Comparison of ENCODE assay signal across 21 mouse cellular contexts in the genomic region with DNA sequence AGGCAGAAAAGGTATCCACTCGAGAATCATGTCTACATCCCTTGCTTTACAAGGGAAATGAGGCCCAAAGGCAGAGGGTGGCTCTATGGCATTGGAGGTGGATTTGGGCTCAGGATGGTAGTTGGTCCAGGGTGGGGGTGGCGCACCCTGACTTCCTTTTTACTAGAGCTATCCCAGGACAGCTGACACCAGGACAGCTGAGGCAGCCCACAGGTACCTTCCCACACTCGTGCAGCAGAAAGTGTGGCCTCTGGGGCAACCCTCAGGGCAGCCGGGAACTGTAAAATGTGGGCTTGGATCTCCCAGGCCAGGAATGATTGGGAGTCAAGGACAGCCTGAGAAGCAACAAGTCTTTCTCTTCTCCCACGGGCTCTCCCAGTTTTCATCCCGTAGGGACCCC. TPM values are rescaled to one million over a fixed set of nuclear protein-coding genes. Genes with fewer than 3 reads are reported as not detected.
DNase-seq lines count a peak whose midpoint lies in the region; ATAC-seq lines count a peak whose summit lies in the region.
"Had no signal": no experiment of that assay in that cellular context is flagged by ENCODE, and none has a peak within 500 bp of the region (broad histone marks: within the 10 kb centered on the region; RNA-seq: fewer than 3 reads in every experiment).

No protein-coding gene starts in this region.

- H3K36me3 ChIP-seq in embryonic facial prominence, embryonic 13.5 days, result peaks cover 19% of the 10 kb centered on the region
- H3K36me3 ChIP-seq in embryonic facial prominence, embryonic 10.5 days (replicated peaks), result peaks cover 60% of the 10 kb centered on the region
- peaks cover 26% of the 10 kb centered on the region for H3K36me3 ChIP-seq in liver, embryonic 11.5 days (ENCODE audit: control insufficient read depth, insufficient read depth, low read length)
- peaks cover 46% of the 10 kb centered on the region for H3K36me3 ChIP-seq in liver, embryonic 13.5 days
- H3K36me3 ChIP-seq in stomach, embryonic 16.5 days (ENCODE audit: control insufficient read depth, insufficient read depth, low read length), result peaks cover 13% of the 10 kb centered on the region

- peaks cover 18% of the 10 kb centered on the region for H3K4me1 ChIP-seq in embryonic facial prominence, embryonic 13.5 days
- peaks cover 28% of the 10 kb centered on the region for H3K4me1 ChIP-seq in embryonic facial prominence, embryonic 10.5 days
- peaks cover 40% of the 10 kb centered on the region for H3K4me1 ChIP-seq in liver, embryonic 11.5 days (replicated peaks; ENCODE audit: control insufficient read depth, insufficient read depth, low read length)
- H3K4me1 ChIP-seq in liver, embryonic 13.5 days (replicated peaks), result peaks cover 62% of the 10 kb centered on the region
- peaks cover 31% of the 10 kb centered on the region for H3K4me1 ChIP-seq in stomach, embryonic 16.5 days (ENCODE audit: control insufficient read depth, insufficient read depth, low read length)

- H3K9ac ChIP-seq in embryonic facial prominence, embryonic 13.5 days, result peak overlapping the region; percentile 6; the same call in 1 of the 2 replicates
- H3K9ac ChIP-seq in liver, embryonic 11.5 days (ENCODE audit: low read depth, low read length), result peak overlapping the region; percentile 92
- H3K9ac ChIP-seq in liver, embryonic 13.5 days, result peak overlapping the region; percentile 94
- peak overlapping the region; percentile 63 for H3K9ac ChIP-seq in stomach, embryonic 16.5 days (ENCODE audit: low read length)
- H3K9ac ChIP-seq: forebrain, postnatal 0 days; hindbrain, embryonic 12.5 days; lung, embryonic 15.5 days had no signal

- H3K27me3 ChIP-seq in embryonic facial prominence, embryonic 13.5 days, result no peaks in the 10 kb centered on the region
- H3K27me3 ChIP-seq in embryonic facial prominence, embryonic 10.5 days (replicated peaks; ENCODE audit: low read depth, poor library complexity, severe bottlenecking), result no peaks in the 10 kb centered on the region
- no peaks in the 10 kb centered on the region for H3K27me3 ChIP-seq in liver, embryonic 11.5 days (replicated peaks; ENCODE audit: control insufficient read depth, insufficient read depth, low read length)
- no peaks in the 10 kb centered on the region for H3K27me3 ChIP-seq in liver, embryonic 13.5 days
- H3K27me3 ChIP-seq in stomach, embryonic 16.5 days (ENCODE audit: control insufficient read depth, insufficient read depth, low read length), result no peaks in the 10 kb centered on the region
- H3K27me3 ChIP-seq: hindbrain, embryonic 12.5 days; lung, embryonic 15.5 days; megakaryocyte, embryonic 14.5 days had no signal

- no peak overlapping the region for H3K4me3 ChIP-seq in embryonic facial prominence, embryonic 13.5 days
- no peak overlapping the region for H3K4me3 ChIP-seq in embryonic facial prominence, embryonic 10.5 days
- peak overlapping the region; percentile 90 for H3K4me3 ChIP-seq in liver, embryonic 11.5 days (ENCODE audit: low read depth, low read length)
- peak overlapping the region; percentile 81 for H3K4me3 ChIP-seq in liver, embryonic 13.5 days (replicated peaks)
- no peak overlapping the region for H3K4me3 ChIP-seq in stomach, embryonic 16.5 days (replicated peaks; ENCODE audit: low read length)
- H3K4me3 ChIP-seq: hindbrain, embryonic 12.5 days; lung, embryonic 15.5 days had no signal

- H3K9me3 ChIP-seq in embryonic facial prominence, embryonic 13.5 days, result no peaks in the 10 kb centered on the region
- peaks cover 2% of the 10 kb centered on the region; the same call in 1 of the 2 replicates for H3K9me3 ChIP-seq in embryonic facial prominence, embryonic 10.5 days
- H3K9me3 ChIP-seq in liver, embryonic 11.5 days (ENCODE audit: control insufficient read depth, low read length), result no peaks in the 10 kb centered on the region
- peaks cover 3% of the 10 kb centered on the region for H3K9me3 ChIP-seq in liver, embryonic 13.5 days (replicated peaks)
- H3K9me3 ChIP-seq in stomach, embryonic 16.5 days (replicated peaks; ENCODE audit: control insufficient read depth, low read length), result no peaks in the 10 kb centered on the region; the same call in 1 of the 2 replicates
- H3K9me3 ChIP-seq: lung, embryonic 15.5 days had no signal

- 84% methylated on average over 6 of the region's 6 CpGs for WGBS in embryonic facial prominence, embryonic 13.5 days
- WGBS in embryonic facial prominence, embryonic 10.5 days, result 84% methylated on average over 6 of the region's 6 CpGs
- 60% methylated on average over 6 of the region's 6 CpGs for WGBS in liver, embryonic 11.5 days
- 39% methylated on average over 6 of the region's 6 CpGs for WGBS in liver, embryonic 13.5 days (ENCODE audit: insufficient replicate concordance)
- WGBS in stomach, embryonic 16.5 days, result 69% methylated on average over 6 of the region's 6 CpGs

- H3K27ac ChIP-seq in embryonic facial prominence, embryonic 13.5 days, result no peak overlapping the region
- H3K27ac ChIP-seq in embryonic facial prominence, embryonic 10.5 days (replicated peaks), result no peak overlapping the region
- peak overlapping the region; percentile 93 for H3K27ac ChIP-seq in liver, embryonic 11.5 days (ENCODE audit: low read depth, low read length)
- H3K27ac ChIP-seq in liver, embryonic 13.5 days, result peak overlapping the region; percentile 100
- H3K27ac ChIP-seq in stomach, embryonic 16.5 days (ENCODE audit: low read length), result 0 out of 2 replicates have a peak overlapping the region, but pooled peaks have one; percentile 87
- H3K27ac ChIP-seq: hindbrain, embryonic 12.5 days; lung, embryonic 15.5 days had no signal

- no peak for ATAC-seq in embryonic facial prominence, embryonic 13.5 days (ENCODE audit: insufficient number of reproducible peaks, insufficient read depth, low FRiP score, low TSS enrichment, low read depth)
- ATAC-seq in liver, embryonic 11.5 days (replicated peaks; ENCODE audit: low FRiP score), result no peak
- ATAC-seq in liver, embryonic 13.5 days (ENCODE audit: low read depth), result no peak
- ATAC-seq in stomach, embryonic 16.5 days (ENCODE audit: insufficient read depth, low FRiP score), result no peak
- ATAC-seq: forebrain, postnatal 0 days had no signal

- no peak for DNase-seq in embryonic facial prominence, embryonic 10.5 days (ENCODE audit: low spot score)
- DNase-seq in liver, embryonic 11.5 days (ENCODE audit: low spot score), result no peak
- DNase-seq in liver, result no peak
- DNase-seq in liver, embryonic 13.5 days, result no peak
- DNase-seq in natural killer cell, adult 2 months (ENCODE audit: low spot score in 2 of 2), result no peak
- DNase-seq: adrenal gland, postnatal 14 days; cerebellum, adult 8-10 months; cerebellum, postnatal 36 days; forebrain, postnatal 0 days; gastrocnemius, postnatal 14 days; heart, postnatal 10 days; kidney, adult 18-20 months; kidney, postnatal 4 days; lung, postnatal 36 days; midbrain, embryonic 14.5 days; thymus, postnatal 25 days had no signal

- H3K4me2 ChIP-seq in embryonic facial prominence, embryonic 13.5 days, result no peak overlapping the region
- H3K4me2 ChIP-seq in liver, embryonic 11.5 days, result peak overlapping the region; percentile 93
- H3K4me2 ChIP-seq in liver, embryonic 13.5 days, result peak overlapping the region; percentile 98
- no peak overlapping the region for H3K4me2 ChIP-seq in stomach, embryonic 16.5 days (ENCODE audit: low read depth, low read length)
- H3K4me2 ChIP-seq: hindbrain, embryonic 12.5 days; lung, embryonic 15.5 days had no signal

RNA-seq across cellular contexts. Expression of a gene that starts 3.2 kb away (rescaled TPM):
- polyA plus RNA-seq in embryonic facial prominence, embryonic 13.5 days (2015; fragmentation: Nextera tagmentation; extraction: Ambion mirVana), result 40.1 and 41.3 TPM in 2 replicates
- polyA plus RNA-seq in embryonic facial prominence, embryonic 10.5 days (2016; fragmentation: Nextera tagmentation; extraction: Ambion mirVana), result 62.8 and 64.3 TPM in 2 replicates
- polyA plus RNA-seq in liver, embryonic 11.5 days (2014; fragmentation: Nextera tagmentation; extraction: Ambion mirVana), result 81.4 and 87.1 TPM in 2 replicates
- polyA plus RNA-seq in liver, embryonic 13.5 days (2015; fragmentation: Nextera tagmentation; extraction: Ambion mirVana), result 47.2 and 53.2 TPM in 2 replicates
- polyA plus RNA-seq in stomach, embryonic 16.5 days (2015; fragmentation: Nextera tagmentation; extraction: Ambion mirVana), result 31.9 and 32.2 TPM in 2 replicates

RNA-seq across cellular contexts. Expression of a gene that starts 28.2 kb away (rescaled TPM):
- 39.2 and 41.8 TPM in 2 replicates for polyA plus RNA-seq in embryonic facial prominence, embryonic 13.5 days (2015; fragmentation: Nextera tagmentation; extraction: Ambion mirVana)
- polyA plus RNA-seq in embryonic facial prominence, embryonic 10.5 days (2016; fragmentation: Nextera tagmentation; extraction: Ambion mirVana), result 43.9 and 46.9 TPM in 2 replicates
- 38.6 and 39.3 TPM in 2 replicates for polyA plus RNA-seq in liver, embryonic 11.5 days (2014; fragmentation: Nextera tagmentation; extraction: Ambion mirVana)
- polyA plus RNA-seq in liver, embryonic 13.5 days (2015; fragmentation: Nextera tagmentation; extraction: Ambion mirVana), result 18.1 and 21.0 TPM in 2 replicates
- polyA plus RNA-seq in stomach, embryonic 16.5 days (2015; fragmentation: Nextera tagmentation; extraction: Ambion mirVana), result 24.3 and 24.4 TPM in 2 replicates

RNA-seq across cellular contexts. Expression of a gene that starts 28.4 kb away (rescaled TPM):
- 38.1 and 44.5 TPM in 2 replicates for polyA plus RNA-seq in embryonic facial prominence, embryonic 13.5 days (2015; fragmentation: Nextera tagmentation; extraction: Ambion mirVana)
- 34.1 and 35.6 TPM in 2 replicates for polyA plus RNA-seq in embryonic facial prominence, embryonic 10.5 days (2016; fragmentation: Nextera tagmentation; extraction: Ambion mirVana)
- 144 and 150 TPM in 2 replicates for polyA plus RNA-seq in liver, embryonic 11.5 days (2014; fragmentation: Nextera tagmentation; extraction: Ambion mirVana)
- polyA plus RNA-seq in liver, embryonic 13.5 days (2015; fragmentation: Nextera tagmentation; extraction: Ambion mirVana), result 186 and 227 TPM in 2 replicates
- polyA plus RNA-seq in stomach, embryonic 16.5 days (2015; fragmentation: Nextera tagmentation; extraction: Ambion mirVana), result 116 and 132 TPM in 2 replicates

Comparison
In these comparisons a context has a peak if more than half of its experiments do, and no peak if none do; other contexts are left out.
1. H3K27ac ChIP-seq: peak in liver, embryonic 11.5 days (single experiment), liver, embryonic 13.5 days (single experiment) and stomach, embryonic 16.5 days (single experiment); none in embryonic facial prominence, embryonic 13.5 days (single experiment) and embryonic facial prominence, embryonic 10.5 days (single experiment).
2. H3K4me2 ChIP-seq: peak in liver, embryonic 11.5 days (single experiment) and liver, embryonic 13.5 days (single experiment); none in embryonic facial prominence, embryonic 13.5 days (single experiment) and stomach, embryonic 16.5 days (single experiment).
3. H3K4me3 ChIP-seq: peak in liver, embryonic 11.5 days (single experiment) and liver, embryonic 13.5 days (single experiment); none in embryonic facial prominence, embryonic 13.5 days (single experiment), embryonic facial prominence, embryonic 10.5 days (single experiment) and stomach, embryonic 16.5 days (single experiment).
4. H3K9ac ChIP-seq: peak in every context shown above with its lines; median percentile 94 in liver, embryonic 13.5 days; 92 in liver, embryonic 11.5 days; 63 in stomach, embryonic 16.5 days; 6 in embryonic facial prominence, embryonic 13.5 days.